8 mouse cellular contexts compared by ENCODE assay signal in the genomic region with DNA sequence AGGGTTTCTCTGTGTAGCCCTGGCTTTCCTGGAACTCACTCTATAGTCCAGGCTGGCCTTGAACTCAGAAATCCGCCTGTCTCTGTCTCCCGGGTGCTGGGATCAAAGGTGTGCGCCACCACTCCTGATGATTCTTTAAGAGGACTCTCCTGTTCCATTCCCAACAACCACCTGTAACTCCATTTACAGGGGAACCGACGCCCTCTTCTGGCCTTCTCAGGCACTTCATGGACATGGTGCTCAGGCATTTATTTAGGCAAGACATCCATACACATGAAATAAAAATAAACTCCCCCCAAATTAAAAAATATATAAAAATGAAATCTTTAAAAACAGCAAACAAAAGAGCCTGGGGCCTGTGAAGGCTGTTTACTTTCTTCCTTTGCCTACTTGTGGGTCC. TPM values are rescaled to one million over a fixed set of nuclear protein-coding genes. Genes with fewer than 3 reads are reported as not detected.
DNase-seq lines count a peak whose midpoint lies in the region; ATAC-seq lines count a peak whose summit lies in the region.

No protein-coding gene starts in this region.

- intact Hi-C loops in left cerebral cortex, postnatal 14 days (cut with DNase I): loop anchor here (5.0 kb wide), 1 partner anchor 90 kb away; no protein-coding TSS in a partner anchor
- intact Hi-C loops in left cerebral cortex, postnatal 10 days (cut with DNase I): no loop called here

- no peak for ATAC-seq in cerebellum, adult (ENCODE audit: insufficient number of reproducible peaks, low FRiP score, low TSS enrichment)

- peak; percentile 61 for DNase-seq in cerebellum, adult 11 months
- DNase-seq in left cerebral cortex, postnatal 14 days (ENCODE audit: low spot score in 2 of 2): peak; percentile 66 to 80
- no peak for DNase-seq in left cerebral cortex, postnatal 10 days (ENCODE audit: extremely low spot score in 1 of 2, low spot score in 2 of 2)
- peak; percentile 85 for DNase-seq in brain, adult 2 months (ENCODE audit: low read depth, low spot score)
- DNase-seq in kidney, postnatal 4 days: peak; percentile 70 to 75
- peak; percentile 45 to 75 for DNase-seq in spleen, postnatal 10 days (ENCODE audit: low spot score in 2 of 2)
- no peak for DNase-seq in ovary, postnatal 10 days (ENCODE audit: low spot score)

RNA-seq across cellular contexts. Expression of gene Pank4, which starts 3.2 kb away (rescaled TPM):
- total RNA-seq in left cerebral cortex, postnatal 14 days (2021): 10 to 100 TPM; 31.8 to 33.4 TPM
- total RNA-seq in left cerebral cortex, postnatal 10 days (2021): 10 to 100 TPM; 30.6 to 31.9 TPM

RNA-seq across cellular contexts. Expression of gene Hes5, which starts 6.5 kb away (rescaled TPM):
- total RNA-seq in left cerebral cortex, postnatal 14 days (2021): 10 to 100 TPM; 32.6 to 48.7 TPM
- 10 to 100 TPM; 33.3 to 61.6 TPM for total RNA-seq in left cerebral cortex, postnatal 10 days (2021)

RNA-seq across cellular contexts. Expression of gene Tnfrsf14, which starts 38.8 kb away (rescaled TPM):
- 1 to 10 TPM; 1.3 to 1.6 TPM for total RNA-seq in left cerebral cortex, postnatal 14 days (2021)
- under 1 TPM; 0.61 to 0.99 TPM for total RNA-seq in left cerebral cortex, postnatal 10 days (2021)

Comparison
In these comparisons a context has a peak if more than half of its experiments do, and no peak if none do; other contexts are left out.
1. DNase-seq: peak in cerebellum, adult 11 months (single experiment), left cerebral cortex, postnatal 14 days (2 of 2), brain, adult 2 months (single experiment), kidney, postnatal 4 days (2 of 2) and spleen, postnatal 10 days (2 of 2); none in left cerebral cortex, postnatal 10 days (0 of 2) and ovary, postnatal 10 days (single experiment).